Mouse (Mus musculus) Patski (cell line): ENCODE measurements at regions not wholly inside any gene's neighbourhood (a gene's known extent, or its start where the extent isn't known, plus 50 kb on each side); places are given as distances from the start of the nearest gene placed in this dataset.

Source experiments
- ATAC-seq: fragments of 100-300 bp; one replicate; pipeline ENCODE4 v1.8.0; 2021
- CTCF ChIA-PET: fragments of 350-600 bp; sonication (Branson Sonifier 250); formaldehyde crosslinking; loops from one replicate; lab custom pipeline; 2022; ENCODE audit warnings: inconsistent platforms; lab: Charles Lee
- POLR2A ChIA-PET: fragments of 350-600 bp; sonication (Branson Sonifier 250); formaldehyde crosslinking; loops from one replicate; lab custom pipeline; 2022; ENCODE audit warnings: antibody characterized with exemption, inconsistent platforms; lab: Charles Lee
- DNase-seq: peaks from one replicate; pipeline ENCODE4 v3.0.0-alpha.2; 2011; ENCODE audit warnings: low read depth, low spot score
- H3K27me3 ChIP-seq: fragments of 371-371 bp; one replicate; pipeline ENCODE4 v1.5.1; 2021
- CTCF ChIP-seq: fragments of 100-300 bp; IDR thresholded peaks from one replicate; pipeline ENCODE4 v1.5.1; 2021
- in situ Hi-C: fragments of 300-500 bp; cut with MboI; formaldehyde crosslinking; loops from 3 replicates; pipeline ENCODE4 v1.11.1; 2018; ENCODE audit warnings: low pct_unique_long_range_greater_than_20kb, mixed read lengths

- ChIA-PET POLR2A (no interaction called here), CTCF (no interaction called here)
- no peak for DNase-seq
- ATAC-seq = no peak
- TF ChIP-seq CTCF = no peak
- in situ Hi-C loops = no loop called here
- no peaks in the 10 kb centered on the region for H3K27me3 ChIP-seq
These were observed 174.2 kb downstream of the Mroh4 start for GRCm38 (mm10) chr15:74461935-74462334.

GRCm38 (mm10) chr15:74459345-74459975 lies 176.7 kb downstream of the Mroh4 start:
- ATAC-seq (no peak), DNase-seq (no peak)
- ChIA-PET CTCF (interaction anchor here (0.7 kb wide), 1 partner anchor 35 kb away, joined by 3 read pairs; no protein-coding TSS in a partner anchor), POLR2A (no interaction called here)
- TF ChIP-seq CTCF = no peak
- in situ Hi-C loops = no loop called here
- H3K27me3 ChIP-seq = no peaks in the 10 kb centered on the region

- DNase-seq (no peak), ATAC-seq (no peak)
- H3K27me3 ChIP-seq = no peaks in the 10 kb centered on the region
- TF ChIP-seq CTCF = no peak
- POLR2A ChIA-PET = no interaction called here
- in situ Hi-C loops = no loop called here
- CTCF ChIA-PET = interaction anchor here (0.7 to 1.1 kb wide), 2 partner anchors 9 to 36 kb away, joined by 3 read pairs; no protein-coding TSS in a partner anchor
These were observed 177.2 kb downstream of the Mroh4 start for GRCm38 (mm10) chr15:74458940-74459339.

- no peak for TF ChIP-seq CTCF
- in situ Hi-C loops = no loop called here
- CTCF ChIA-PET = interaction anchor here (1.1 kb wide), 1 partner anchor 10 kb away, joined by 3 read pairs; no protein-coding TSS in a partner anchor
- POLR2A ChIA-PET = no interaction called here
- no peaks in the 10 kb centered on the region for H3K27me3 ChIP-seq
- DNase-seq (no peak), ATAC-seq (no peak)
These were observed 178.2 kb downstream of the Mroh4 start for GRCm38 (mm10) chr15:74457965-74458364.

GRCm38 (mm10) chr15:74456675-74457040 lies 179.5 kb downstream of the Mroh4 start:
- DNase-seq = no peak
- POLR2A ChIA-PET = no interaction called here

GRCm38 (mm10) chr15:74455921-74456674 lies 180.1 kb downstream of the Mroh4 start:
- DNase-seq (no peak), ATAC-seq (no peak)
- H3K27me3 ChIP-seq = peaks cover 3% of the 10 kb centered on the region
- no peak for TF ChIP-seq CTCF
- in situ Hi-C loops = no loop called here
- POLR2A ChIA-PET = no interaction called here
- CTCF ChIA-PET = no interaction called here

More at GRCm38 (mm10) chr15:74456675-74457040, 179.5 kb downstream of the Mroh4 start:
- in situ Hi-C loops = no loop called here
- H3K27me3 ChIP-seq = peaks cover 3% of the 10 kb centered on the region
- CTCF ChIA-PET = no interaction called here
- no peak for ATAC-seq
- no peak for TF ChIP-seq CTCF

- no peak for ATAC-seq
- POLR2A ChIA-PET = no interaction called here
- peaks cover 3% of the 10 kb centered on the region for H3K27me3 ChIP-seq
- no peak for TF ChIP-seq CTCF
- CTCF ChIA-PET = no interaction called here
- no peak for DNase-seq
- in situ Hi-C loops = no loop called here
These were observed 181.6 kb downstream of the Mroh4 start for GRCm38 (mm10) chr15:74454543-74454942.

GRCm38 (mm10) chr15:74453810-74454209 lies 182.3 kb downstream of the Mroh4 start:
- no peak for TF ChIP-seq CTCF
- ChIA-PET CTCF (no interaction called here), POLR2A (no interaction called here)
- peaks cover 3% of the 10 kb centered on the region for H3K27me3 ChIP-seq
- ATAC-seq (no peak), DNase-seq (no peak)
- in situ Hi-C loops = no loop called here

GRCm38 (mm10) chr15:74452426-74452825 lies 183.7 kb downstream of the Mroh4 start:
- in situ Hi-C loops = no loop called here
- CTCF ChIA-PET = no interaction called here
- POLR2A ChIA-PET = no interaction called here
- TF ChIP-seq CTCF = no peak
- ATAC-seq = no peak
- DNase-seq = no peak
- H3K27me3 ChIP-seq = peaks cover 3% of the 10 kb centered on the region

GRCm38 (mm10) chr15:74441889-74442288 lies 194.3 kb downstream of the Mroh4 start:
- no peak for TF ChIP-seq CTCF
- DNase-seq (no peak), ATAC-seq (no peak)
- ChIA-PET CTCF (no interaction called here), POLR2A (no interaction called here)
- in situ Hi-C loops = no loop called here
- peaks cover 16% of the 10 kb centered on the region for H3K27me3 ChIP-seq

- peaks cover 15% of the 10 kb centered on the region for H3K27me3 ChIP-seq
- no peak for DNase-seq
- in situ Hi-C loops = no loop called here
- ChIA-PET CTCF (no interaction called here), POLR2A (no interaction called here)
- no peak for ATAC-seq
- no peak for TF ChIP-seq CTCF
These were observed 209.2 kb downstream of the Mroh4 start for GRCm38 (mm10) chr15:74426989-74427388.
